Mouse (Mus musculus): ENCODE results near the gene Psme1. TPM values are rescaled to one million over a fixed set of nuclear protein-coding genes. Genes with fewer than 3 reads are reported as not detected.
A peak's percentile ranks its signal among the peaks of the same experiment; 100 is the strongest.

The Psme1 gene
- total and polyA plus RNA-seq, 3 experiments: 85.9 to 205 TPM; not detected in 1

DNA sequence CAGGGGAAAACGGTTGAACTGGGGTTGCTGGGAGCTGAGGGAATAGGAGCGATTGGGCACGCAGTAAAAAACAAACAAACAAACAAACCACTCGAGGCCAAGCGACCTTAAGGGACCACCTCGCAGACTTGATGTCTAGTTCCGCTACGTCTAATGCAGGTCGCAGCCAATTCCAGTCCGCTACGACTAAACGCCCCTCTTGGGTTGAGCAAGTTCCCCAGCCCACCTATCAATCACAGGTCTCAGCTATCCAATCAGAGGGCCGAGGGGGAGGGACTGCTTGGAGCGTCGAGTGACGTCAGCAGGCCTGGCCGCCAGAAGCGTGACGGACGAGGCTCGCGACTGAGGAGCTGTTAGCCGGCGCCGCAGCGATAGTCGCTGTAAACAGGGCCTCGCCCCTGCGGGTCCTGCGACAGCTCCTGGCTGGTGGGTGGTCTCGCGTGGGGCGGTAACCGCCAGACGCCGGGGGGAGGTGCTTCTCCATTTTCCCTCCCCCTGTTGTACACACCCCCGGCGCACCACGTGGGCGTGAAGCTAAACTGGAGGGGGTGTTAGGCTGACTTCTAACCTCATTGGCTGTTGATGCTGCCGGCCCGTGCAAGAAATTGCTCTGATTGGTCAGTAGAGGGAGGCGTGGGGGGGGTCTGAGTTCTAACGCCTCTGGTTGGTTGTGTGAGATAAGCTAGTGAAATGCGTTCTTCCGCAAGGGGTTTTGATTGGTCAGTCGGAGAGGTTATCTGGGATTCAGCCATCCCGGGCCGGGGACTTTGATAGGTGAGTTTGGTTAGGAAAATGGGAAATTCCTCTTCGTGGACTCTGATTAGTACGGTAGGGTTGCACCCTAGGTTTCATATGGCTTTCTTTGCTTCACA lies 17.5 kb upstream of the Psme1 start, which contains the start of gene A730061H03Rik (continued):
- TF ChIP-seq USF2 (IDR thresholded peaks at IDR 0.05; ENCODE audit: borderline replicate concordance in 1 of 2, insufficient read depth in 1 of 2, low read depth in 1 of 2, low read length in 2 of 2): 0 out of 4 replicates have a peak, but pooled peaks of 1 of the 2 experiments have one; percentile 43
- TF ChIP-seq RCOR1 (IDR thresholded peaks at IDR 0.05; ENCODE audit: low read depth, low read length): peak; percentile 51; the same call in 1 of the 2 replicates
- TF ChIP-seq MAZ (IDR thresholded peaks at IDR 0.05; ENCODE audit: low read depth, low read length): peak; percentile 95
- no peak for TF ChIP-seq MAFK (IDR thresholded peaks at IDR 0.05; ENCODE audit: borderline replicate concordance, low read depth, low read length)
- TF ChIP-seq SIN3A (IDR thresholded peaks at IDR 0.05; ENCODE audit: low read length): peak; percentile 58; the same call in 1 of the 2 replicates
- TF ChIP-seq ZMIZ1 (IDR thresholded peaks at IDR 0.05; ENCODE audit: low read depth, low read length): 0 out of 2 replicates have a peak, but pooled peaks have one; percentile 28
- peak; percentile 91 for TF ChIP-seq BHLHE40 (IDR thresholded peaks at IDR 0.05; ENCODE audit: borderline replicate concordance, low read depth, low read length)
- TF ChIP-seq CHD1 (IDR thresholded peaks at IDR 0.05; ENCODE audit: low read depth, low read length): no peak
- no peak for TF ChIP-seq ZC3H11A (IDR thresholded peaks at IDR 0.05; ENCODE audit: low read depth, low read length)
- TF ChIP-seq GATA1 (IDR thresholded peaks at IDR 0.05; ENCODE audit: low read depth, low read length): peak; percentile 89
- peak; percentile 61 for TF ChIP-seq NELFE (IDR thresholded peaks at IDR 0.05; ENCODE audit: low read depth, low read length)
- no peak for TF ChIP-seq E2F4 (IDR thresholded peaks at IDR 0.05; ENCODE audit: borderline replicate concordance, low read depth, low read length)
- TF ChIP-seq USF1 (IDR thresholded peaks at IDR 0.05; ENCODE audit: low read depth, low read length): peak; percentile 90
- TF ChIP-seq ZKSCAN1 (IDR thresholded peaks at IDR 0.05; ENCODE audit: low read depth, low read length): no peak
- peak; percentile 19; the same call in 1 of the 2 replicates for TF ChIP-seq TCF12 (IDR thresholded peaks at IDR 0.05; ENCODE audit: low read depth, low read length)
- TF ChIP-seq TBP (IDR thresholded peaks at IDR 0.05; ENCODE audit: low read depth, low read length): peak; percentile 69

DNA sequence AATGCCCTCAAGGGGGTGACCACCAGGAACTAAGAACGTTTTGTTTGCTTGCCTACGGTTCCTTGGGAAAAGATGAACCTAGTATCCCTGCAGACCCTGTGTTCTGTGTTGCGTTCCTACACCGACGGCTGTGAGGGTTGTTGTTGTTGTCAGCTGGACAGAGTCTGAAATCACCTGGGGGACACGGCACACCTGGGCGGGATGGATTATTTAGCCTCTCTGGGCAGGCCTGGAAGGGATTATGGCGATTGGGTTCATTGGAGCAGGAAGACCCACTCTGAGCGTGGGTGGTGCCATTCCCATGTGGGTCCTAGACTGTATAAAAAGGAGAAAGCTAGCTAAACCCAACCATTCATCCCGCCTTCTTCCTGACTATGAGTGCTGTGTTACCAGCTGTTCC lies 16.1 kb upstream of the Psme1 start:
- TF ChIP-seq MYC (IDR thresholded peaks at IDR 0.05; ENCODE audit: low read depth, low read length) (no peak), ZNF384 (IDR thresholded peaks at IDR 0.05; ENCODE audit: low read depth, low read length) (no peak), TCF12 (IDR thresholded peaks at IDR 0.05; ENCODE audit: low read depth, low read length) (no peak), RAD21 (IDR thresholded peaks at IDR 0.05; ENCODE audit: low read depth, low read length) (no peak), MAFK (IDR thresholded peaks at IDR 0.05; ENCODE audit: borderline replicate concordance, low read depth, low read length) (no peak)
- no peaks in the 10 kb centered on the region for H3K9me3 ChIP-seq (replicated peaks; ENCODE audit: insufficient read depth, low read length)
- H3K9ac ChIP-seq (ENCODE audit: control insufficient read depth, low read depth, low read length, poor library complexity, severe bottlenecking): no peak overlapping the region
- H3K4me1 ChIP-seq (ENCODE audit: control insufficient read depth in 1 of 2, insufficient read depth in 2 of 2, low read length in 2 of 2): peaks cover 7 to 18% of the 10 kb centered on the region in 2 experiments; a peak in 3 of 4 replicates
- H3K36me3 ChIP-seq (ENCODE audit: control insufficient read depth in 1 of 2, insufficient read depth in 2 of 2, low read length in 2 of 2): peaks cover 0 to 18% of the 10 kb centered on the region in 2 experiments; a peak in 2 of 4 replicates
- H3K27me3 ChIP-seq (ENCODE audit: control insufficient read depth in 1 of 2, insufficient read depth in 2 of 2, low read length in 2 of 2): no peaks in the 10 kb centered on the region
- DNase-seq (ENCODE audit: low read depth, low spot score): no peak
- no peak overlapping the region for H3K4me3 ChIP-seq (ENCODE audit: control insufficient read depth in 1 of 2, insufficient read depth in 1 of 2, low read depth in 2 of 2, low read length in 2 of 2)
- no peaks in the 10 kb centered on the region; the same call in none of the 2 replicates for H3K79me2 ChIP-seq (ENCODE audit: control insufficient read depth, insufficient read depth, low read length, poor library complexity)
- H3K27ac ChIP-seq (ENCODE audit: control insufficient read depth, low read depth, low read length): no peak overlapping the region
